Mouse (Mus musculus) adrenal gland, postnatal 4 days (tissue): Measurements from ENCODE around the gene Kcnq1. TPM values are rescaled to one million over a fixed set of nuclear protein-coding genes. Genes with fewer than 3 reads are reported as not detected.

Experiments used
- DNase-seq, 2 experiments: peaks; one replicate each; pipeline ENCODE4 v3.0.0; 2021 to 2022; ENCODE audit warnings: low spot score in 2 of 2, mixed read lengths in 2 of 2
- total RNA-seq, 2 experiments: library from RNA; stranded (reverse); gene quantifications; 2 replicates each; pipeline ENCODE4 v1.2.3; 2021

The Kcnq1 gene
- total RNA-seq, 2 experiments from 2014 or later = 3.4 to 5.6 TPM

DNA sequence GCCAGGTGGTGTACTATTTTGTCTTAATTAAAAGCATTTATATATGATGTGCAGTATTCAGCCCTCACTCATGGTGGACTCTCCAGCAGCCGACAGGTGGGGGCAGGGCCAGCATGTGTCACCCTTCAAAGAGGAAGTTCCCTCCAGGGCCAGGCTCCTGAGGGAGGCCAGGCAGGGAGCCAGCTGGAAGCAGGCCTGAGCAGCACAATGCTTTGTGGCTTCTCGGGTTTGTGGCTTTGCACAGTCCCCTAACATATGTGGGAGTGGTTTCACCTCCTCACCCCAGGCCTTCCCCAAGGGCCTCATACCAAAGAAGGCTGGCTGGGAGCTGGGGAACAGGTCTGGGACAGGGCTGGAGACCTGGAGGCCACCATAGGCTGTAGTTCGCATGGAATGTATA lies 74.6 kb downstream of the Kcnq1 start:
- peak; percentile 37 to 68 for DNase-seq

DNA sequence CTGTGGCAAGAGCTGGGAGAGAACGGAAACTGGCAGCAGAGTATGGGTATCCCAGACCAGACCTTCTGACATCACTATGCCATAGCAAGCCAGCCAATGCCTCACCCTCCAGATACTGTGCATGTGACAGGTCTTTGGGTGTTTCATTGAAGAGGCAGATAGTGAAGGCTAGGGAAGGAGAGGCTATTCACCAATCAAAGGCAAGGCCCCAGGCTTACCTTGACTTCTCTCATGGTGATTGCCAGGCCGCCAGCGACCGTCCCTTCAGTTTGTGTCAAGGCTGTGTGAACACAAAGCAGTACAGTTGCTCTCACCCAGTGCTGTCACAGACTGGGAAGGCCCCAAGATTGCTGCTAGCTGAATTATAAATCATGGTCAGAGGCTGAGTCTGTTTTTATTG lies 75.1 kb downstream of the Kcnq1 start:
- DNase-seq = peak in 1 of 2 experiments; percentile 32

DNA sequence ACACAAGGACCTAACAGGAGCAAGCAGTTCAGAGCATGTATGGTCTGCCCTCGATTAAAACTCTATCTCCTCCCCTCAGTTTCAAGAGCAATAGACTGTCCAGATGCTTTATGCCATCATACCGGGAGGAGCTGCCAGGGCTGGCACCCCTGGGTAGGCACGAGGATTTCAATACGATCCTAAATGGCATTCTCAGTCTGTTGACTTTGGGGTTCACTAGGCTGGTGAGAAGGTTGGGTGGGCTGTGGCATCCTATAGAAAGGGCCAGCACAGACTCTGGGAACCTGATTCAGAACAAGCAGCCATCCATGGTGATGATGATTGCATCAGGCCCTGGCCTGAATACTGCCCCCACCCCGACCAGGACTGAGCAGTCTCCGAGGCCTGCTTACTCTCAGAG lies 79.3 kb downstream of the Kcnq1 start:
- no peak for DNase-seq

DNA sequence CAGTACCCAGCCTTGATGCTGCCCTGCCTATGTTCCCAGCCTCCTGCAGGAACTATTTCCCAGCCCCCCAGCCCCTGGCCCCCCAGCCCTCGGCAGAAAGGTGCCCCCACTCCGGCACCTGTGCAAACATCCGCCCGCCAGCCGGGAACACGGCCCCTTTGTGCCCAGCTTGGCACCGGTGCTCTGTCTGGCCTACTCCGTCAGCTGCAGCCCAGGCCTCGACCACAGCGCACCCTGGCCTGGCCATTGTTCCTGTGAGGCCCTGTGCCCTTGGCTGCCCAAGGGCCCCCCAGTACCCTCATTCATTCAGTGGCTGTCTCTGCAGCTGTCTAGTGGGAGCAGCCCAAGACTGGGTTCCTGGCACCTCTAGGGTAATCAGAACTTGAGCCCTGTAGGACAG lies 80.2 kb downstream of the Kcnq1 start:
- no peak for DNase-seq

DNA sequence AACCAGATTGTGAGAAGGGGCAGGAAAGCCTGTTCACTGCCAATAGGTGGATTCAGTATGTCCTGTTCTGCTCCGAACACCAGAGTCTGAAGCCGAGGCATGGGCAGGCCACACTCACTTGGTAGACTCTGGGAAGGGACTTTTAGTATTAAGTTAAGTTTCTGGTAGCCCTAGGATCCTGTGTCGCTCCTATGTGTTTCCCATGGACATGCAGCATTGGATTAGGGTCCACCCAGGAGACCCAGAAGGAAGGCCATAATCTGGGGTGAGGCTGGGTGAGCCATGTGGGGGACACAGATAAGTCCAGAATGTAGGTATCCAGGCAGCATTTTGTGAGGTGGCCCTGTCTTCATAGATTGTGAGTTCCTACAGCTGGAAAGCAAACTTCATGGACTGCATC lies 81.0 kb downstream of the Kcnq1 start:
- no peak for DNase-seq

DNA sequence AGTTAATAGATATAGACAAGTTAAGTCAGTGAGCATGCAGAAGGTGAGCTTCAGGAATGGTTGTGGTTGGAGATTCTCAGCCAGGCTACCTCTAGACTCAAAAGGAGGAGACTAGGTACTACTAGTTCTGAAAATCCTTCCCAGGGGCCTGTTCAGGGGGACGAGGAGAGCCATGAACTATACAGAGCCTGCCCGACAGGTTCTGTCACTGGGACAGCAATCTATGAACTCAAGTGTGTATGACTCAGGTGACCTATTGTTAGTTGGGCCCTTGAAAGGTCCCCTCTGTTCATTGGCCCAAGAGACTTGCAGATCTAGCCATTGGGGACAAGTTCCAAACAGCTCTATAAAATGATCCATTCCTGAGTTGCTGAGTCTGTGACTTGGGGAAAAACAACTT lies 82.4 kb downstream of the Kcnq1 start:
- no peak for DNase-seq

DNA sequence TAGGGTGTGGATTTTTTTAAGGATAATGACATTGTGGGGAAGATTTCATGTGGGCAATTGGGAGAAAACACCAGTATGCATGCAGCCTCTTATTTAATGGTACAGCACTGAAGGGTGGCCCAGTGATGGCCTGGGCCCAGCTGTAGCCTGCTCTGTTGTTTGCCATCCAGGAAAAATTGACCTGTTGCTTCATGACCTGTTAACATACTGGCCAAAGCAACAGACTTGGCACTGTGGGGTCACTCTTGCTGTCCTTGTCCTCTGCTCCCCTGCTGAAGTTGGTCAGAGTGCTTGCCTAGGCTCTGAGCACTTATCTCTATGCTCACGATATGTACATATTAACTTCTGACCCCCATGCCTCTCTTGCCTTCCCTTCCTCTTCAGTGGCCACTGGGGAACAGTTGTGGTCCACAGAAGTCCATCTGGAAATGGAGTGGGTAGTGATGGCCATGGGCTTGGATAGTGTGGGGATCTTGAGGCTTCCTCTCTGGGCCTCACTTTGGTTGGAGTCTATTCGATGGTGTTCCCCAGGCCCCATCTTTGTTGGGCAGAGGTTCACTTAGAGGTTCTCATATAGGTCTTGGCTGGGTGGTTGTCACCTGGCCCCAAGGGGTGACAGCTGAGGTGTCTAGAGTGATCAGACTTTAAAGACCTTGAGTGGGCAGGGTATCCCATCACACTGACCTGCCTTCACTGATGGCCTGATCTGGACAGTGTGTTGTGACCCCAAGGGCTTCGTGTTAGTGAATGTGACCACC lies 84.0 kb downstream of the Kcnq1 start:
- DNase-seq = no peak

DNA sequence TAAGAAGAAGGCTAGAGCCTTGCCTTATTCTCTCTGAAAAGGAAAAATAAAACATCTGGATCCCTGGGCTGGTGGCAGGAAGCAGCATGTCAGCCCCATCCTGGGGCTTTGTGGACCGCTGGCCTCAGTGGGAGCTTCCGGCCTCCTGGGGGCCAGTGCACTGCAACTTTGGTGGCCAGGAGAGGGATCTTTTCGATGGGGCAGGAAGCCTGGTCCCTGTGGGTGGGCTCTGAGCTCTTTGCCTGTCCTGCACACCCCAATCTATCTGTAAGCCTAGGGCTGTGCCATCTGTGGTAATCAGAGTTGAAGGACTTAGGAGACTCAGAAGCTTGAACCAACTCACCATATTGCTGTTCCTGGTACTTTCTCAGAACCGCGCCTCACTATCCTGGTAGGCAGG lies 84.7 kb downstream of the Kcnq1 start:
- no peak for DNase-seq

DNA sequence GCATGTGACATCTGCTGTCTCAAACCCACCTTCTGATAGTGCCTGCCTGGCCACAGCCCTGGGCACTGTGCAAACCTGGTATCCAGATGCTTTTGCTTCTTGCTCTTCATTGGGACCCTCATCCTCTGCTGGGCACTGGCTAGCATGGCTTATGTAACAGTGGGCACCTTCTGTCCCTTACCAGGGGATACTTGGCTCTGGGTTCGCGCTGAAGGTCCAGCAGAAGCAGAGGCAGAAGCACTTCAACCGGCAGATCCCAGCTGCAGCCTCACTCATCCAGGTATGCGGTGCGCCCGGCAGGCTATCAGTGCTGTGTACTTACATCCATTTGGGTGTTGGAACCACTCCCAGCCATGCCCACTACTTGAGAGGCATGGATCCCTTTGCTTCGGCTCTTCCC lies 86.2 kb downstream of the Kcnq1 start:
- no peak for DNase-seq

DNA sequence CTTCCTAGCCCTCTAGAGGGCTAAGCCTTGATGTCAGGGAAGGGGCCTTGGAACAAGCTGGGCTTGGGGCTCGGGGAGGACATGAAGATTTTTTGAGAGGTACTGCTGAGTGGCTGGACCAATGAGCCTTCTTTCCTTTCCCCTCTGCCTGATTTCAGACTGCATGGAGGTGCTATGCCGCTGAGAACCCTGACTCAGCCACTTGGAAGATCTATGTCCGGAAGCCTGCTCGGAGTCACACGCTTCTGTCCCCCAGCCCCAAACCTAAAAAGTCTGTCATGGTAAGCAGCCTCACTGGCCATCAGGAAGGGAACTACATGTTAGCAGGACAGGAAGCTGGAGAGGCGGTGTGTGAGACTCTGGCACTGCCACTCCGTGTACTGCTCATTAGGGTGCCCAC lies 87.9 kb downstream of the Kcnq1 start:
- DNase-seq = no peak

DNA sequence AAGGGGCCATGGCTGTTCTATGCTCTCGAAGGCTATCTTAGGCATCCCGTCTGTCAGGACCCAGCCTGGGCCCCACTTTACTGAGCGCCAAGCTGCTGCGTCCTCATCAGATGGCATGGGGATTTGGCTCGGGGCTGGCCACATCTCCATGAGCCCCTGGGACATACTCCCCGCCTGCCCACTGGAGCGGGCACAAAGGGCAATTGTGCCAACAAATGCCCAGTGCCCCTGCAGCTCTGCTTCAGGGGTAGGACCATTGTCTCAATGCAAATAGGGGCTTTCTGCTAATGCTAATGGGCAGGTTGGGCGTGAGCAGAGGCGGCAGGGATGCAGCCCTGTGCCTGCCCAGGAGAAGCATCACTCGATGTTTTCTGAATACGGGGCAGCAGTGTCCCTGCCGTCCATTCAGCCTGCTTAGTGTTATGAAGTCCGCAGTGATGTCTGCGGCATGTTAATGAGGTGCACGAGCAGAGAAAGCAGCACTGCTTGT lies 91.8 kb downstream of the Kcnq1 start:
- no peak for DNase-seq

DNA sequence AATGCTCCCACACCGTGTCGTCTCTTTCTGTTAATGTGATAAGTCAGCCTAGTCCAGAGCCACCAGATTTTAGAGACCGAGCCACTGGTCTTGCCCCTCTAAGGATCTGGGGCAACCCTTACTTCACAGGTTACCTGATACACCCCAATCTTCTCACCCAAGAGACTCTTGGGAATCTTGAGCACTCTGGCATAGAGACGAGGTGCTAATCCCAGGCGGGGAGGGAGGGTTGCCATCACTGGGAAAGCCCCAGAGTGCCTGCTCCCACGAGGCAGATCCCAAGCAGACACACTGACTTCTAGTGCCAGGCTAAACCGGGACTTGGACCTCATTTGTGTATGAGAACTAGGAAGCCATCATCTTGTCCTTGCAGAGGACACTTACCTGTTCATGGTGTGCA lies 92.3 kb downstream of the Kcnq1 start:
- no peak for DNase-seq

DNA sequence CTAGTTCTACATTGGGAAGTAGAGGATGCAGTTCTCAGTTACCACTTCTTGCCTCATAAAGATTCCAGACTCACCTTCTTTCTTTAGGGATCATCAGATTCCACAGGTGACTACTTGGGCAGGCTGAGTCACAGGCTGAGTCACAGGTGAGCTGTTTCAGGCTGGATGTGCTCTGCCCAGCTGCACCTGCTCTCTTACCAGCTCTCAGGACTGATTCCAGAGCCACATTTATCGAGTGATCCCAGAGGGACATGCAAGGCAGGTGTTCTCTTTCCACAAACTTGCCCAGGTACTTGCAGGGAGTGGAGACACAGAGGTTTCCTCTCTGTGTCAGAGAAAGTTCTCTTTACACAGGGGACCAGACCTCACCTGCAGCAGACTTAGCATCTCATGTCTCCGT lies 95.1 kb downstream of the Kcnq1 start:
- no peak for DNase-seq

DNA sequence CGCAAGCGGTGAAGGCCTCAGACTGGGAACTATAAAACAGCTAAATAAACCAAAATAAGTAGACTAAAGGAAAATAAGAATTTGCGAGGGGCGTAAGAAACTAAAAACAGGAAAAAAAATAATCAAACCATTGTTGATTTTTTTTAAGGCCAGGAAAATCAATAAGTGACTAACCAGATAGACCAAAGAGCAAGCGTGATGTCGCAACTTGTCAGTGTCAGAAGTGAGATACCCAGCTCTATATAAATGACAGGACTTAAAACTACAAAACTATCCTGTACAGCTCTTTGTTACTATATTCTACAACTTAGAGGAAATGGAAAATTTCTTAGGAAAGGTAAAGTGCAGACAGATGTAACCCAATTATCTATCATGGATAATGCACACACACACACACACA lies 97.7 kb downstream of the Kcnq1 start:
- no peak for DNase-seq

DNA sequence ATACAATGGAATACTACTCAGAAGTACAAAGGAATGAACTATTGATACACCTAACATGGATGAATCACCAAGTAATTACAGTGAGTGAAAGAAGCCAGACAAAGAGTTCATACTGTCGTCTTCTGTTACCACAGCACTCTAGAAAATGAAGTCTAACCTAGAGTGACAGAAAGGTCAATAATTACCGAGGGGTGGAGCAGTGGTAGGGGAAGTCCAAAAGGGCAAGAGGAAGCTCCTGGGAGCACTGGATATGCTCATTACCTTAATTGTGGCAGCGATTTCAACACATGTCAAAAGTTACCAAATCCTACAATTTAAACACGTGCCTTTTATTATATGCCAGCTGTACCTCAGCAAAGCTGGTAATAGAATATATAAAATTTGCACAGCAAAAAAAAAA lies 100.9 kb downstream of the Kcnq1 start:
- DNase-seq = no peak

DNA sequence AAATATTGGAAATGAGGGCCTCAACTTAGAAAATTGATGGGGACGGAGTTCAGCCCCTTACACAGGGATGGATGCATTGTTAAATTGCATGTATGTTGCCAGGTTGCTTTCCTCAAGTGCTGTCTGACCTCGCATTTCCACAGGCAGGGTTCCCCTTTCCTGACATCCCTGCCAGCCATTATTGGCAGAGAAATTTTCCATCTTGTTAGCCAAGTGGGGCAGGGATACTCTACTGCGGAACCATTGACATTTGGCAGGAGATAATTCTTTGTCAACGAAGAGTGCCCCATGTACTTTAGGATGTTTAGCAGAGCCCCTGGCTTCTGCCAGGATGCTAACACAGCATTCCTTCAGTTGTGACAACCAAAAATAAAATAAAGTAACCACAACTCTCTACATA lies 104.6 kb downstream of the Kcnq1 start:
- DNase-seq = no peak

DNA sequence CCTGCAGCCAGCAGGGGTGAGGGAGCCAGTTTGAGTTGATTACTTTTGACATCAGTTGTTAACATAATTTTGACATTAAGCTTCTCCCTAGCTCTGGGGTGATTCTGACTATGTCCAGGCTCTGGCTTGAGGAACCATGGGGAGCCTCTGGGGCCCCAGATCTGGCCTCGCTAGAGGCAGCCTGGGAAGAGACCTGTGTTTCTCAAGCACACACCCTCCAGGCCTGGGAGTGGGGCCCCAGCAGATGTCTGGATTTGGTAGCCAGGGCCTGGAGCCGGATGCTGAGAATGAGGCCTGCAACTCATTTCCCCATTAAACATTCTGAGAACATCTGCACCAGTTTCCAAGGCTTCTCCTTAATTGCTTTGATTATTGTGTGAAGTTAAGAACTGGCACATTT lies 145.0 kb downstream of the Kcnq1 start:
- no peak for DNase-seq

DNA sequence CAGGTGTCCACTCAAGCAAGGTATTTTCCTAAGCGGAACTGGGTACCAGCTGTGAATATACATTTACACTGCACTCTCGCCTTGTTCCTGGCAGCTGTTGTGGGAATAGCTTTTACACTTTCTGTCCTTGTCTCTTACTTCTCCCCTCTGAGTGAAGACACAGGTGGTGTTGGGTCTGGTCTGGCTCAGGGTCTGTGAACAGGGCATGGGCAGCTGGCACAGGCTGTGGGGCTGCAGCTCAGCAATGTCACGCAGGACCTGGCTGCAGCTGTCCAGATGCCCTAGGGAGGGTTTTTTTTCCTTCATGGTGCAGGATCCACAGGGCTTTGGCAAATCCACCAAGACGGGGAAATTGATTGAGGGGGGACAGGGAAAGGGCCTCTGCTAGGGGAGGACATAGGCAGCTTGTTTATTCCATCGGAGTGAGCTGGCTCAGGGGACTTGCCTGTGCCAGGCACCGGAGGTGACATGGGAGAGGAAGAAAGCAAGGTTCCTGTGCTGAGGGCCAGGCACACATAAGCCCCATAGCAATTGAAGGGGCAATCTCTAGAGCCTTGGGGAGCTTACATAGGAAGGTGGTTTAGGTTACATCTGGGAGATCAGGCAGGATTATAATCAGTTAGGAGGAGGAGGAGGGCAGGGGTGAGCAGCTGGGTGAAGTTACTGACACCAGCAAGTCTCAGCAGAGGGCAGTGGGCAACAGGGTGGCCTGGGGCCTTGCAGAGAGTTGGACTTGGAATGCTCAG lies 147.1 kb downstream of the Kcnq1 start:
- no peak for DNase-seq

DNA sequence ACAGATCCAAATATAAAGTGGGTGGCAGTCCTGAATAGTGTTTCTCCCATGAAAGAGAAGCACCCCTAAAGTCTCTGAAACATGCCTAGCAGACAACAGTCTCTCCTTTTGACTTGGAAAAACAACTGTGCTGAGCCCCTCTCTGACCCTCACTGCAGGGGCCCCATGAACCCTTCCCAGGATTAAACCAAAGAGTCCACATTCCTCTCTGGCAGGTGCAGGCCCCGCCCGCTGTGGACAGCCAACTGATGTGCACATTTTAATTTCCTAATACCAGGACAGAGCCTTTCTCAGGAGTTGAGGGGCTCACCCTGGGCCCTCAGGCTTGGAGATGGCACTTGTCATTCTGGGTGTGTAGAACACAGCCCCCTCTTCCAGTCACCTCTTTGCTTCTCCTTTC lies 148.7 kb downstream of the Kcnq1 start:
- DNase-seq = no peak

DNA sequence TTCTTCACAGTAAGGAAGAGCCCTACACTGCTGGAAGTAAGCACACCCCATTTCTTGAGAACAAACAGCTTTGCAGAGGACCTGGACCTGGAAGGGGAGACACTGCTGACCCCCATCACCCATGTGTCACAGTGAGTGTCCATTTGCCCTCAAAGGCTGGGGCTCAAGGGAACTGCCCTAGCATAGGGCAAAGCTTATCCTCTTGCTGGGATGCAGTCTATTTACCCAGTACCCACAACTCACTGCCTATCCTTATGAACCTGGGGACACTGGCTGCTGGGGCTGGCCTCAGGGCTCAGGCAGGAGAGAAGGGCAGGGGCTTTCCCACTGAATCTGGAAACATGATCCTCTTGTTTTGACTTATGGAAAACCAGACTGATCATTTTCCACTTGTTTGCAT lies 155.1 kb downstream of the Kcnq1 start:
- no peak for DNase-seq

DNA sequence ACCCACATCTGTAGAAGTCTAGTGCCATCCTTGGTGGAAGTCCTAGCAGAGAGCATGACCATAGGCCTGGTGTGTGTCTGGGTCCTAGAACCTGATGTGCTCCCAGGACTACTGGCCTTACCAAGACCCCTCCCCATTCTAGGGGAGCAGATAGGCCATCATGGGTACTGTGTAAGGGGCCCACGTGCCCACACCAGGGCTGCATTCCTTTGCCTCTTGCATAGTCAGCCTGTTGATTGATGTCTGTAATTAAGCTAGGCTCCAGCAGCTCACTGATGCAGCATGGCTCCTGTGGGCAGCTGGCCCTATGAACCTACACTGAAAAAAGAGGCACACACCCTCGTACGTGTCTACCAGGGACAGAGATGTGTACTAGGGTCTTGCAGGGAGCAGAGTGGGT lies 157.4 kb downstream of the Kcnq1 start:
- DNase-seq = no peak

DNA sequence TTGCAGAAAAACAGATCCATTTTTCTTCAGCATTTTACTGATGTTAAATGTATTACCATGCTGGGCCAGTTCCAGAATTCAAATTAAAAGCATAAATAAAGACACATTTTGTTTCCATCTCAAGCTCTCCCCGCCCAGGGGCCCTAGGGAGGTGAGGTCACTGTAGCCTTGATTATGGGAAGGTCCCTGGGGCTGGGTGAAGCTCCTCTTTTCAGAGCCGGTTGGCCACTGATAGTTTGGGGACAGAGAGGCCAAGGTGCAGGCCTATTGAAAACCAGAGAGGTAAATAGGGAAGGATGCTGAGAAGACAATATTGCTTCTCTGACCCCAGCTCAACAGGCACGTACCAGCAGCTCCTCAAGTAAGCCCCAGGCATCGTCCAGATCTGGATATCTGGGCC lies 157.8 kb downstream of the Kcnq1 start:
- no peak for DNase-seq

DNA sequence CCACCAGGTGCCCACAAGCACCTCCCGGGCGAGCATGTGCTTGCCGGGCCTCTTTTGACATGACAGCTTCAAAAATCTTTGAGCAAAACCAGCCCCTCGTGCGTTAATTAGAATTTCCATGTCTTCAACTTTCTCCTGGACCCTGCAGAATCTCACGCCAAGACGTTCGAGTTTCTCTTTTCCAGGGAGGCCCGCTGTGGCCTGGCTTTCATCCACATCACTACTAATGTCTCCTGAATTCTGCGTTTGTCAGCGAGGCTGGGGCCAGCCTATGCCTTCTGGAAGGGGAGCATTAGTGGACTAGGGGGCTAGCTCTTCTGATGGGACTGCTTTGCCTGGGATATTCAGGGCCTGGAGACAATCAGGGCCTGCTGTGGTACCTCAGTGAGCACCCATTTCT lies 159.2 kb downstream of the Kcnq1 start:
- no peak for DNase-seq
